Mouse (Mus musculus) mouse embryonic stem cell (cell line): ENCODE results near the gene Plekhg4.

ENCODE experiments used
- in situ Hi-C, 2 experiments: fragments of 300-500 bp; cut with MboI; formaldehyde crosslinking; loops; 1 replicate in 1 of 2; 3 replicates in 1 of 2; pipeline ENCODE4 v1.14.3; 2019 to 2020; ENCODE audit warnings: low sequenced_read_pairs in 2 of 2, low pct_unique_long_range_greater_than_20kb in 1 of 2, mixed read lengths in 1 of 2; ENCODE audit not compliant: unreplicated experiment in 1 of 2

Gene Plekhg4

DNA sequence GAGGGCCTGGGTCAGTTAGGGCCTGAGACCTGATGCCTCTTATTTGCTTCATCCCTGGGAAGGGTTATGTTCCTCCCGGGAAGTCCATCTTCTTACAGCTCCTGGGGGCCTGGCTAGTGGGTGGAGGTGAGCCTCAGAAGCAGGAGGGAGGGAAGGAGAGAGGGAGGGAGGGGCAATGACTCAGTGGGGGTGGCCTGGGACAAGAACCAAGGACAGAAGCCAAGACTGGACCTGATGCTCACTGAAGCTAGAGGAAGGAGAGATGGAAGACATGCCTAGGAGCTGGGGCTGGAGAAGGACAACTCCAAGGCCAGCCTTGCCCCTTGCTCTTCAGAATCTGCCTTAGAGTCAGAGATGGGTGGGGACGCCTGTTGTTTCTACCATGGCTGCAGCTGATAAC is at the start of gene Plekhg4:
Gene Plekhg4, plus strand, starts transcription at position 243 of the 400 bp plus-strand sequence.
- in situ Hi-C loops, result no loop called here

DNA sequence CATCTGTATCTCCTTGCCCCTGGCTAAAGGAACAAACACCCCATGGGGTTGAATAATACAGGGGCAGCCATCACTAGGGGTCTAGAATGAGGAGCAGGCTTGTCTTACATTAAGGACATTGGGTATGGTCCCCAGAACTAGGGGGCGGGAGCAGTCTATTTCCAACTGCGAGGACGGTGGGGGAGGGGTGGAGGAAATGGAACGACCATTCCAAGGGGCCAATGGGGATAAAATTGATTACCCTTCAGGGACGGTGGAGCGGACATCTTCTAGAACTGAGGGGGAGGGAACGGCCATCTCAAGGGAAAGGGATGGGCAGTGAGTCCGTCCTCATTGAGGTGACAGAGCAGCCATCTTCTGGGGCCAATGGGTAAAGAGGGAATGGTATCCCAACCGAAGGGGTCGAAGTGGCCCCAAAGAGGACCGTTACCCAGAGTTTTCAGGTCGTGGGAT is 47.4 kb upstream of the Plekhg4 start:
- in situ Hi-C loops, result no loop called here

DNA sequence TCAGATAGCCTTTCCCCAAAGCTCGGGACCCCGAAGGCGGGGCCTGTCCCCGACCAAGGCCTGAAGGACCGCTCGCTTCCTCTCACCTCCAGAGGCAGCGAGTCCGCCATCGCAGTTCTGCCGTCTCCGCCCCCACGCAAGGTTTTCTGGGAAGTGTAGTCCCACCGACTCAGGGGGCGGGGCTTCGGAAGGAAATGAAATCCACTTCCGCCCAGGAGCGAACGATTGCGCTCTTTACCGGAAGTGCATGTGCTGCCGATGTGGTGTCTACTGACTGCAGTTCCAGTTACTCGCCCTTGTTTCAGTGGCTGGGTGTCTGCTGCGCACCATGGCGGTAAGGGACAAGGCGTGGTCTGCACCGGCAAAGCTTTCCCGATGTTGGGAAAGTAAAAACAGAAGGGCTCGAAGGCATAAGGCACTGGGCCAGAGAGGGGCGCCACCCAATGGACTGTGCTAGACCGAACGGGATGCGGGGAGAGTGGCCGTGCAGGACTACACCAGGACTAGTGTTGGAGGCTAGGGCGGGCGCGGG is 46.9 kb upstream of the Plekhg4 start, which contains the start of the genes Lrrc29 and Tmem208:
Gene Lrrc29, minus strand, starts transcription at position 138 of the 532 bp plus-strand sequence.
Gene Tmem208, plus strand, starts transcription at position 214 of the 532 bp plus-strand sequence.
- in situ Hi-C loops, result no loop called here

DNA sequence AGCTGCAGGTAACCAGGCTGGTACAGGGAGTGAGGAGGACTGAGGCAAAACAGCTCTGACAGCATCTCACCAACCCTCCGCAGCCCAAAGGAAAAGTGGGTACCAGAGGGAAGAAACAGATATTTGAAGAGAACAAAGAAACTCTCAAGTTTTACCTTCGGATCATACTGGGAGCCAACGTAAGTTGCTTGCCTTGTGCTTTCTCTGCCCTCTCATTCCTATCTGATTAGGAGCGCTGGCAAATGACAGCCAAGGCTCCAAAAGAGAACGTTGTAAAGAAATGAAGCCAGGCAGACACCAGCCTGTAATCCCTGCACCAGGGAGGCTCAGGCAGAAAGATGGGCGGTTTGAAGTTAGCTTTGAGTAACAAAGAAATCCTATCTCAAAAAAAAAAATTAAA is 46.1 kb upstream of the Plekhg4 start:
- in situ Hi-C loops, result no loop called here

DNA sequence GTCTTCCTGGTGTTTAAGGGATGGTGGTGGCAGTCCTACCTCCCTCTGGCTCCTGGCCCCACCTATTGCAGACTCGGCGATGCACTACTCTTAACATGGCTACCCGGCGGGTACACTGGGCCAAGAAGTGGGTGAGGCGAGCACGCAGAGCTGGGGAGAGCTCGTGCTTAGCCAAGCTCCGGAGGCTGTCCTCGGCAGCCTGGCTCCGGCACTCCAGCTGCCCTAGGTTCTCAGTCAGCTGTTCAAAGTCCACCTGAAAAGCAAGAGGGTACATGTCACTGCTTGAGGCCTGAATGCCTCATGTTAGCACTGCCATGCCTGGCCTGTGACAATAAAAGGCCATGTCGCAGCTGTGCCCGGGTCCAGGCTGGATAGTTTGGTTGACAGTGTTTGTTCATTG is 42.7 kb upstream of the Plekhg4 start:
- in situ Hi-C loops, result no loop called here

DNA sequence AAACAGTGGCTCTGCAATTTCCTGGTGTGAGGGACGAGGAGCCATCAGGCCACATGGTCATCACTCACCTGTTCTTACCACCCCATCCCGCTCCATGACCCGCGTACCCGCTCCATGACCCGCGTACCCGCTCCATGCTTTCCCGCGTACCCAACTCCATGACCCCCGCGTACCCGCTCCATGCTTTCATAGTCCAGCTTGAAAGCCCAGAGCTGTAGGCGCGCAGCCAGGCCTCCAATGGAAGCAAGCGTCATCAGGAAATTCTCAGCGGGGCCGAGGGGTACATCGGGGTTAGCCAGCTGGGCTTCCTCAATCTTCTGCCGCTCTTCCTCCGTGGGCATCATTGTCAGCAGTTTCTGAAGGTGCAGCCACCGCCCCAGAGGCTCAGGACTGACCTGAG is 41.6 kb upstream of the Plekhg4 start:
- in situ Hi-C loops, result no loop called here

DNA sequence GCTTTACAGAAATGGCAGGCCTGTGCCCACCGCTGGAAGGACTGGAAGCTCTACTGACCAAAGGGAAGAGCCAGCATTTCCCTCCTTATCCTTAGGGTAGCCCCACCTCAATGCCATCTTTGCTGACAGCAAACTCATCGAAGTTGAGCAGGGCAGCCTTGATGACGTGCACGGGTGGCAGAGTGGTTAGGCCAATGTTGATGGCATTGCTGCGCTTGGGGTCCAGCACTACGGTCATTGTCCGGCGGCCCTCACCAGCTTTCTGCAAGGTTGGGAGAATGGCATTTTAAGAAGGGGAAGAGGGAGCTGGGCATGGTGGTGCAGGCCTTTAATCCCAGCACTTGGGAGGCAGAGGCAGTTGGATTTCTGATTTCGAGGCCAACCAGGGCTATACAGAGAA is 41.1 kb upstream of the Plekhg4 start:
- in situ Hi-C loops, result no loop called here

DNA sequence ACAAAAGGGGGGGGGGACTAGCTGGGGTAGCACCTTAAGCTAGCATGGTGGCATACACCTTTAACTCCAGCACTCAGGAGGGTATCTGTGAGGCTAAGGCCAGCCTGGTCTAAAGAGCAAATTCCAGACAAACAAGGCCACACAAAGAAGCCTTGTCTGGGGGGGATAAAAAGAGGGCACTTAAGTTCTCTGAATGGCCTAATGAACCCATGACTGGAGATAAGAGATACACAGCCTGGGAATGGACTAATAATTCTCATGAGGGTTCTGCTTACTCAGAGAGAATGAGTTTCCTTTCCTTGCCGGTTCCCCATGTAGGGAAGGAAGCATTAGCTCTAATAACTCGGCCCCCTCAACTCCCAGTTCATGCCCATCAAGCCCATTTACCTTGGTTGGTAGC is 40.6 kb upstream of the Plekhg4 start:
- in situ Hi-C loops, result no loop called here

DNA sequence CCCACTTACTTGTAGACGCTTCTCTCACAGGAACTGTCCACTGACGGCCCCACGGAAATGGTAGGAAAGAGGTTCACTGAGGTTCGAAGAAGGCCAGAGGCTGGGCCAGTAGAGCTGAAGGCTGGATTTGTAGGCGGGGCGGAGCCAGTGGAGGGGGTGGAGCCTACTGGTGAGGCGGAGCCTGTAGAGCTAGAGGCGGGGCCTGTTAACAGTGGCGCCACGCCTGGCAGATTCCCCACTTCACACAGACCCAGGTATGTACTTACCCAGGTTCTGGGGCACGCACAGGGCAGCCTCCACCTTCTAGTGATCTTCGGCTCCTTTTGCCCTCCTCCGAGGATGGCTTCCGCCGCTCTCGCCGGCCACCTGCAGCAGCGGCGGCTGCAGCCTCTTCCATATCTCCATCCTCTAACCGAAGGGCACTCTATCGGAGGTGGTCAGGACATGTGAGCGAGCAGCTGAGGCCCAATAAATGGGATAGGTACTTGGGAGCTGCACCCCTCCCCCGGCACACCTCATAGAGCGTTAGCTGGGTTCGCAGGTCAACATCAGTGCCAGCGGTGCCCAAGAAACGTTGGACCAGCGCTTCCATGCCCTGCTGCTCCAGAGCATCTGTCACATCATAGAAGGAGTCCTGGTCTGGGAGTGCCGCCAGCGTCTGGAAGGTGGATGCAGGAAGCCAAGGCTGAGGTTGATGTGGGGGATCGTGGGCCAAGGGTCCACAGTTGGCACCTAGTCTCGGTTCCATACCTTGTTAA is 36.5 kb upstream of the Plekhg4 start:
- in situ Hi-C loops, result no loop called here

DNA sequence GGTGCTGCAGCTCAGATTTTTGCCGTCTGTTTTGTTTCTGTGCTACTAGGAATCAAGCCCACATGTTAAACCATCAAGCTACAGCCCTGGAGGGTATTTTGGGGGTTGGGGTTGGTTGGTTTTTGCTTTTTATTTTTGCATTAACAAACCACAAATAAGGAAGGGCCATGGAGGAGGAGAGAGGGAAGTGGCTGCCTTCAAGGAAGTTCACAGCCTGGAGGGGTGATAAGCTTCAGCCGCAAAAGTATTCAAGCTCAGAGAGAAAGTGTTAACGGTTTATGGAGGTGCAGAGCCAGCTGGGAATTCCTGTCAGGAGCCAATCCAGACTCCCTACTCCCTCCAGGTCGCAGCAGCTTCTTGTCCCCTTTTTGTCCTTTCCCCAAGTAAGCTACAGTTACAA is 34.1 kb upstream of the Plekhg4 start:
- in situ Hi-C loops, result no loop called here

DNA sequence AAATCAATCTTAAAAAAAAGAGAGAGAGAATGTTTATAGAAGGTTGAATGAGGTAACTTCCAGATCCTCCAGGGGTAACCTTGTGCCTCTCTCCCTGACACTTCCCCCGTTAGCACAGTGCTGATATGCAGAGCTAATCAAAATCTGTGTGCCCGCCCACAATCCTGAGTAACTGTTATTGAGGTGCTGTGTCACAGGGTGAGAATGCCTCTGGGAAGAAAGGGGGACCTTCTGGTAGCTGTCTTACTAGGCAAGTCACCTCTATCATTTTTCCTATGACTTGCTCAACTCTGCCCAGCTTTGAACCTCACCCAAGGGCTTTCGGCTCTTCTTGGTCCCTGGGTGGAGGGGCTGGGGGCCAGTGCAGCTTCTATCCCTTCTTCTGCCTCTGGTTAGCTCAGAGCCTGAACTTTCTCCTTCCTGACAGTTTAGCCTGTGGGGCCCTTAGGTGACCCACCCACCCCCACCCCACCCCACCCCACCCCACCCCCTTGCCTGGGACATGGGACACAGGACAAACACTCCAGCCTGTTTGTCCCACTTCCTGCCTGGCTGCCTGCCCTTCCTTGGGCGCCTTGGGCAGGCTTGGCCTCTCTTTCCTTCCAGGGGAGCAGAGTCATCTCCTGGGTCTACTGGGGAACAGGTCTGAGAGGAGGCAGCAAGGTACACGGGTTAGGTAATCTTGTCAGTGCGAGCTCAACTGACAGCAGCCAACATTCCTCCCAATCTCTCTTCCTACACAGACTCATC is 33.0 kb upstream of the Plekhg4 start:
- in situ Hi-C loops, result no loop called here

DNA sequence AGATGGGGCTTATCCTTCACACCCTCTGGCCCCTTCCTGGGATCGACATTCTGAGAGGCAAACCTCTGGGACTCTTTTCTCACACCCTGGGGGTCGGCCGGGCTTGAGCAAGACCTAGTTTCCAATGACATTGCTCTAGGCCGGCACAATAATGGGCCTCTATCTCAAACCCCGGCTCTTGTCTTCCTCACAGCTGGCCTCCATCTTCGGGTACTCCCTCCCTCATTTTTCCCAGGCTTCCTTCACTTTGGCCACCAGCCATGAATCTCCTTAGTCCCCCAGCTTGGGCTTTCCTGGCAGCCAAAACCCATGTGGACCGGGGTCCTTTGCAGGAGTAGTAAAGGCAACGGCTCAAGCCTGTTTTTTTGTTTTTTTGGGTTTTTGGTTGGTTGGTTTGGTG is 31.7 kb upstream of the Plekhg4 start:
- in situ Hi-C loops, result no loop called here

DNA sequence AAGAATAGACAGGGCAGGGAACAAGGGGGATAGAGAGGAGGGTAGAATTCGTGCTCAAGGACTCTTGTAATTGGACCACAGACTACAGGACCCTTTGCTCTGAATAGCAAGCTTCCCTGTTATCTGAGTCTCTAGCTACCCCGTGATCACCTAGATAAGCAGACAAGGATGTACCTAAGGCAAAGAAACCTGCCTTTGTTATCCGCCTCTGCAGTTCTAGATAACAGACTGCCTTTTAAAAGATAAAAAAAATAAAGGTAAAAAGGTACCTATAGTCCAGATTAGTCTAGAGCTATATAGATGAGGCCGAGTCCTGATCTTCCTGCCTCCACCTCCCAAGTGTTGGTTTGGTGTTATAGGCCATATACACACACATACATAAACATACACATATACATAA is 30.3 kb upstream of the Plekhg4 start:
- in situ Hi-C loops, result no loop called here

DNA sequence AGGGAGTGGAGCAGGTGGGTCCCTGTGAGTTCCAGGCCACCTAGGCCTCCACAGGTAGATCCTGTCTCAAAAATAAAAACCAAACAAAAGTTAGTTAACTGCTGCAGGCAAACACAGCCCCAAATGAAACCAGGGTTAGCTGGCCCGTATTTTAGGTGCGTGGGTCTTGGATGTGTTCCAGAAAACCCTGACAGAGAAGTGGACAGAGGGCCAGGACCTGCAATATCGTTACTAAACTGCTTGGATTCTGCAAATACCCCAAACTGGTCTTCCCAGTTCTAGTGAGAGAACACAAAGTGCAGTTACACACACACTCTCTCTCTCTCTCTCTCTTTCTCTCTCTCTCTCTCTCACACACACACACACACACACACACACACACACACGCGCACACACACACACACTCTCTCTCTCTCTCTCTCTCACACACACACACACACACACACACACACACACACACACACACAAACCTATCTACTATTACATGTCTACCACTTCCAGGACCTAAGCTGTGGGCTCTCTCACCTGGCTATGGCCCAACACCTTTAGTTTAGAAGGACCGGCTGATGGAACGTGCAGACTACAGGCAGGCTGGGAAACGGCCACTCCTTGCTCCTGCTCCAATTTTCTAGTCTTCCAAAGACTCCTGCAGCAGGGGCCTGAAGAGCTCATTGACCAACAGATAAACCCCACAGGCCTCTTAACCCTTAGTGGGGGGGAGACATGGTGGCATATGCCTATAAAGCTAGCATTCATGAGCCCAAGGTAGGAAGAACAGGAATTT is 29.1 kb upstream of the Plekhg4 start:
- in situ Hi-C loops, result no loop called here

DNA sequence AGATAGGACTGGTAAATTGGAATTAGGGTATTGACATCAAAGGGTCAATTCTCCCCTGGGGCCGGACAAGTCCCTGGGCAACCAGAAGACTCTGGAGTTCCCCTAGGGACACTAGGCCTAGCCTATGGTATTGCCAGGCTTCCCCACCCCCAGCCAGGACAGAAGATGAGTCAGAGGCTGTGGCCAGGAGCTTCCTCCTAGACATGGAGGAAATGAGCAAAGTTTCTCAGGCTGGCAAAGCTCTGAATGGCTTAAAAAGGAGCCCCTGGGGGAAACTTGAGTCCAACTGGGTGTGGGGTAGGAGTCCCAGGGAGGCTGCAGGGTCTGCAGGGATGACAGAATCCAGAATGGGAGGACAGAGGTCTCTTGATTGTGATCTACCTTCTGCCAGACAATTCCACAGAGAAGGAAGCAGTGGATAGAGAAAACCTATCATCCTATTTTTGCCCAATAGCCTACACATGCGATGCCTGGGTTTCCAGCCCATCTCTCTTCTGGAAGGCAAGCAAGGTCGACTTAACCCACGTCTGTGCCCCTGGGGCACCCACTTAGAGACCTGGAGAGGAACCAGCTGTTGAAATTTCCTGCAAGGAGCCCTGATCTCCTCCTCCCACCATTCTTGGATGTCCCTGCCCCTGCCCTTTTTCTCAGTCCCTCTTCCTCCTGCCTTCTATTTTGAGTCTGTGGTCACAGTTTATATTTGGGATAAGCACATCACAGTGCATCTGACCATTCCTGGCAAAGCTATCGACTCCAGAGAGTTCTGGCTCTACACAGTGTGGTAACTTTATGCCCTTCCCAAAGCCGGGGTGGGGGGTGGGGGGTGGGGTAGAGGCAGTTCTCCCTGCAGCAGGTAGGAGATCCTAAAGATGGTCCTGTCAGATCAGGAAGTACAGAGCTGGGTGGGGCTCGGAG is 27.8 kb upstream of the Plekhg4 start:
- in situ Hi-C loops, result no loop called here

DNA sequence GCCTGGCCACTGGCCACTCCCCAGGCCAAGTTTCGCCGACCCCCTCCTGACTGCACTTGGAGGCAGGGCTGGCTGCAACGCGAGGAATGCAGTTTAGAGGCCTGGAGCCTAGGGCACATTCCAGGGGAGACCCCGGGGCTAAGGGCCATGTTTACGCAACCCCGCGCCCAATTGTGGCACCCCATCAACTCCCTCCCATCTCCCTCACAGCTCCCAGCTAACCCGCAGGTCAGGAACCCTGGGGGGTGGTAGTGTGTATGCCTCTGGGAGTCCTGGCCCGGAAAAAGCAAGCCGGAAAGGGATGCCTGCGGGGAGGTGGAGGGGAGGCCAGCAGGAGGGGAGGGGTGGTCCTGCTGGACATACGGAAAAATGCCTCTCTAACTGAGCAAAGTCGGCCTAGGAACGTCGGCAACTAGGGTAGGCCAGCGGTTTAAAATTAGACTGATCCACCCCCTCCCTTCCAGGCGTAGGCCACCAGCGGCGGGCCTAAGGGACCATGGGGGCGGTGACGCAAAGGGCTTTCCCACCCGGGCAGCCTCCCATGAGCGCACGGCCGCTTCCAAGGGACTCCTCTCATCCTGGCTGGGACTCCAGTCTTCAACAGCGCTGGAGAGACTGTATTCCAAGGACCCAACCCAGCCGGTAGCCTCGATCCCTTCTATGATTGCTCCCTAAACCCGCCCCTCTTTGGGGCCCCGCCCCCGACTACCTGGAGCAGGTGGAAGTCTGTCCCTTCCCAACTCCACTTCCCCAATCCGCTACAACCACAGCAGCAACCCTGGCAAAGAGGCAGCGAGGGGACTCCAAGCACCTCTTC is 26.3 kb upstream of the Plekhg4 start:
- in situ Hi-C loops, result no loop called here
